ENCODE assay signal across 8 mouse cellular contexts in genomic region chr7:45716952-45717917, GRCm38 (mm10). TPM values are rescaled to one million over a fixed set of nuclear protein-coding genes. Genes with fewer than 3 reads are reported as not detected.
DNase-seq lines count a peak whose midpoint lies in the region; ATAC-seq and TF ChIP-seq lines count a peak whose summit lies in the region.

No protein-coding gene starts in this region.

- no peaks in the 10 kb centered on the region for H3K9me3 ChIP-seq in heart, embryonic 16.5 days (replicated peaks; ENCODE audit: control insufficient read depth, low read length)
- H3K9me3 ChIP-seq in hindbrain, embryonic 10.5 days: no peaks in the 10 kb centered on the region

- ATAC-seq in heart, embryonic 16.5 days (replicated peaks; ENCODE audit: extremely low read depth, insufficient read depth, low FRiP score): peak; percentile 8
- peak; percentile 3 for ATAC-seq in megakaryocyte-erythroid progenitor cell, adult 5-6 weeks (replicated peaks; ENCODE audit: low FRiP score, low TSS enrichment, poor library complexity, severe bottlenecking)
- no peak for ATAC-seq in frontal cortex, adult (ENCODE audit: low TSS enrichment)

- H3K9ac ChIP-seq in heart, embryonic 16.5 days (ENCODE audit: low read length): peak overlapping the region; percentile 94

- H3K36me3 ChIP-seq in heart, embryonic 16.5 days (ENCODE audit: control insufficient read depth, insufficient read depth): peaks cover 31% of the 10 kb centered on the region
- peaks cover 51% of the 10 kb centered on the region for H3K36me3 ChIP-seq in hindbrain, embryonic 10.5 days

- 7% methylated on average over 31 of the region's 31 CpGs for WGBS in heart, embryonic 16.5 days
- WGBS in hindbrain, embryonic 10.5 days: 11% methylated on average over 31 of the region's 31 CpGs

- no peaks in the 10 kb centered on the region for H3K27me3 ChIP-seq in heart, embryonic 16.5 days (ENCODE audit: control insufficient read depth, insufficient read depth, low read length)
- no peaks in the 10 kb centered on the region for H3K27me3 ChIP-seq in hindbrain, embryonic 10.5 days (ENCODE audit: insufficient read depth, poor library complexity, severe bottlenecking)

- DNase-seq in heart, postnatal 4 days: no peak
- DNase-seq in hindbrain, embryonic 10.5 days (ENCODE audit: low spot score): no peak
- DNase-seq in ovary, postnatal 36 days (ENCODE audit: low spot score): no peak
- DNase-seq in thymus, postnatal 14 days: no peak

- no peak for TF ChIP-seq CTCF in bone marrow macrophage, adult 2 months (IDR thresholded peaks at IDR 0.05; ENCODE audit: low read depth, low read length)

- TF ChIP-seq POLR2A in bone marrow macrophage, adult 2 months (IDR thresholded peaks at IDR 0.05; ENCODE audit: borderline replicate concordance, low read depth, low read length): no peak

- H3K4me3 ChIP-seq in heart, embryonic 16.5 days (ENCODE audit: low read length): peak overlapping the region; percentile 94
- peak overlapping the region; percentile 99 for H3K4me3 ChIP-seq in bone marrow macrophage, adult 2 months (ENCODE audit: insufficient read depth, low read length)
- peak overlapping the region; percentile 91 for H3K4me3 ChIP-seq in hindbrain, embryonic 10.5 days

- peak overlapping the region; percentile 96 for H3K4me2 ChIP-seq in heart, embryonic 16.5 days (ENCODE audit: low read depth, low read length)

- H3K27ac ChIP-seq in heart, embryonic 16.5 days (ENCODE audit: low read length): peak overlapping the region; percentile 93
- peak overlapping the region; percentile 97 for H3K27ac ChIP-seq in bone marrow macrophage, adult 2 months (ENCODE audit: insufficient read depth, low read depth, low read length)
- H3K27ac ChIP-seq in hindbrain, embryonic 10.5 days: peak overlapping the region; percentile 98

- H3K4me1 ChIP-seq in heart, embryonic 16.5 days (ENCODE audit: control insufficient read depth, insufficient read depth, low read length): peaks cover 40% of the 10 kb centered on the region
- peaks cover 7% of the 10 kb centered on the region for H3K4me1 ChIP-seq in bone marrow macrophage, adult 2 months (ENCODE audit: control insufficient read depth, insufficient read depth, low read length)
- peaks cover 67% of the 10 kb centered on the region for H3K4me1 ChIP-seq in hindbrain, embryonic 10.5 days (replicated peaks)

RNA-seq across cellular contexts. Expression of gene Sphk2, which starts 0.6 kb away (rescaled TPM):
- polyA plus RNA-seq in heart, embryonic 16.5 days (2015; fragmentation: Nextera tagmentation; extraction: Ambion mirVana): 18.9 and 19.1 TPM in 2 replicates
- 10 to 100 TPM; 14.2 to 16.7 TPM for total RNA-seq in heart, postnatal 4 days (2021)
- 51.2 and 56.1 TPM in 2 replicates for polyA plus RNA-seq in bone marrow macrophage, adult 2 months (2012; ENCODE audit: insufficient read depth, insufficient read length, missing spikeins)
- polyA plus RNA-seq in hindbrain, embryonic 10.5 days (2016; fragmentation: Nextera tagmentation; extraction: Ambion mirVana): 33.6 and 35.5 TPM in 2 replicates
- total RNA-seq in megakaryocyte-erythroid progenitor cell, adult 5-6 weeks (2014; fragmentation: Nextera tagmentation): 16.3 and 19.8 TPM in 2 replicates
- 7.5 and 7.8 TPM in 2 replicates for total RNA-seq in megakaryocyte-erythroid progenitor cell, adult 5-6 weeks (2017)

RNA-seq across cellular contexts. Expression of gene Rpl18, which starts 2.0 kb away (rescaled TPM):
- polyA plus RNA-seq in heart, embryonic 16.5 days (2015; fragmentation: Nextera tagmentation; extraction: Ambion mirVana): 520 and 591 TPM in 2 replicates
- 100 to 1,000 TPM; 787 to 798 TPM for total RNA-seq in heart, postnatal 4 days (2021)
- 802 and 833 TPM in 2 replicates for polyA plus RNA-seq in bone marrow macrophage, adult 2 months (2012; ENCODE audit: insufficient read depth, insufficient read length, missing spikeins)
- polyA plus RNA-seq in hindbrain, embryonic 10.5 days (2016; fragmentation: Nextera tagmentation; extraction: Ambion mirVana): 1,010 and 1,126 TPM in 2 replicates
- 2,679 and 3,223 TPM in 2 replicates for total RNA-seq in megakaryocyte-erythroid progenitor cell, adult 5-6 weeks (2014; fragmentation: Nextera tagmentation)
- total RNA-seq in megakaryocyte-erythroid progenitor cell, adult 5-6 weeks (2017): 1,594 and 2,062 TPM in 2 replicates

RNA-seq across cellular contexts. Expression of gene Fam83e, which starts 3.8 kb away (rescaled TPM):
- 0.39 and 0.84 TPM in 2 replicates for polyA plus RNA-seq in heart, embryonic 16.5 days (2015; fragmentation: Nextera tagmentation; extraction: Ambion mirVana)
- under 1 TPM; 0.38 to 0.43 TPM for total RNA-seq in heart, postnatal 4 days (2021)
- not detected in 2 replicates for polyA plus RNA-seq in bone marrow macrophage, adult 2 months (2012; ENCODE audit: insufficient read depth, insufficient read length, missing spikeins)
- 1.6 and 1.8 TPM in 2 replicates for polyA plus RNA-seq in hindbrain, embryonic 10.5 days (2016; fragmentation: Nextera tagmentation; extraction: Ambion mirVana)
- 1.1 and 2.1 TPM in 2 replicates for total RNA-seq in megakaryocyte-erythroid progenitor cell, adult 5-6 weeks (2014; fragmentation: Nextera tagmentation)
- 0.61 and 2.9 TPM in 2 replicates for total RNA-seq in megakaryocyte-erythroid progenitor cell, adult 5-6 weeks (2017)

RNA-seq across cellular contexts. Expression of gene Spaca4, which starts 8.4 kb away (rescaled TPM):
- polyA plus RNA-seq in heart, embryonic 16.5 days (2015; fragmentation: Nextera tagmentation; extraction: Ambion mirVana): not detected in 2 replicates
- total RNA-seq in heart, postnatal 4 days (2021): not detected
- polyA plus RNA-seq in bone marrow macrophage, adult 2 months (2012; ENCODE audit: insufficient read depth, insufficient read length, missing spikeins): not detected in 2 replicates
- polyA plus RNA-seq in hindbrain, embryonic 10.5 days (2016; fragmentation: Nextera tagmentation; extraction: Ambion mirVana): not detected in 2 replicates
- total RNA-seq in megakaryocyte-erythroid progenitor cell, adult 5-6 weeks (2014; fragmentation: Nextera tagmentation): not detected in 2 replicates
- total RNA-seq in megakaryocyte-erythroid progenitor cell, adult 5-6 weeks (2017): not detected in 2 replicates

RNA-seq across cellular contexts. Expression of gene Dbp, which starts 12.3 kb away (rescaled TPM):
- 3.0 and 3.6 TPM in 2 replicates for polyA plus RNA-seq in heart, embryonic 16.5 days (2015; fragmentation: Nextera tagmentation; extraction: Ambion mirVana)
- 10 to 100 TPM; 22.6 to 25.1 TPM for total RNA-seq in heart, postnatal 4 days (2021)
- polyA plus RNA-seq in bone marrow macrophage, adult 2 months (2012; ENCODE audit: insufficient read depth, insufficient read length, missing spikeins): 85.2 and 85.6 TPM in 2 replicates
- 3.0 and 3.4 TPM in 2 replicates for polyA plus RNA-seq in hindbrain, embryonic 10.5 days (2016; fragmentation: Nextera tagmentation; extraction: Ambion mirVana)
- total RNA-seq in megakaryocyte-erythroid progenitor cell, adult 5-6 weeks (2014; fragmentation: Nextera tagmentation): 7.1 and 9.1 TPM in 2 replicates
- total RNA-seq in megakaryocyte-erythroid progenitor cell, adult 5-6 weeks (2017): 5.6 and 6.2 TPM in 2 replicates
